Mouse (Mus musculus) c-Kit-positive CD71-positive TER-119-negative erythroid progenitor cells, embryonic 14.5 days (primary cell): ENCODE results near the gene Exoc3l4.
A peak's percentile ranks its signal among the peaks of the same experiment; 100 is the strongest.

Experiments
- DNase-seq: peaks from one replicate; pipeline ENCODE4 v3.0.0-alpha.2; 2013; ENCODE audit warnings: low read depth

Exoc3l4 gene

GRCm38 (mm10) chr12:111434745-111435327 lies 18.0 kb downstream of the Exoc3l4 start:
- peak; percentile 71 for DNase-seq

- DNase-seq, result no peak
These were observed 19.4 kb downstream of the Exoc3l4 start for GRCm38 (mm10) chr12:111436170-111436569.

GRCm38 (mm10) chr12:111436640-111437039 lies 19.8 kb downstream of the Exoc3l4 start:
- no peak for DNase-seq

GRCm38 (mm10) chr12:111437222-111437900 lies 20.5 kb downstream of the Exoc3l4 start:
- DNase-seq, result no peak

GRCm38 (mm10) chr12:111438850-111439249 lies 22.0 kb downstream of the Exoc3l4 start:
- DNase-seq, result no peak

- DNase-seq, result no peak
These were observed 24.0 kb downstream of the Exoc3l4 start for GRCm38 (mm10) chr12:111440701-111441373.

- DNase-seq, result no peak
These were observed 24.7 kb downstream of the Exoc3l4 start for GRCm38 (mm10) chr12:111441523-111441922.

- DNase-seq, result peak; percentile 72
These were observed 25.6 kb downstream of the Exoc3l4 start, which contains the start of gene Tnfaip2 for GRCm38 (mm10) chr12:111442309-111443010. Gene Tnfaip2, plus strand, starts transcription at chr12:111442469.

- DNase-seq, result peak; percentile 93
These were observed 26.4 kb downstream of the Exoc3l4 start for GRCm38 (mm10) chr12:111443011-111443870.

- DNase-seq, result no peak
These were observed 27.4 kb downstream of the Exoc3l4 start for GRCm38 (mm10) chr12:111443921-111444831.

- DNase-seq, result no peak
These were observed 28.5 kb downstream of the Exoc3l4 start for GRCm38 (mm10) chr12:111445161-111445889.

- DNase-seq, result no peak
These were observed 29.2 kb downstream of the Exoc3l4 start for GRCm38 (mm10) chr12:111445890-111446613.

- DNase-seq, result no peak
These were observed 29.9 kb downstream of the Exoc3l4 start for GRCm38 (mm10) chr12:111446745-111447144.

- DNase-seq, result no peak
These were observed 30.5 kb downstream of the Exoc3l4 start for GRCm38 (mm10) chr12:111447350-111447749.

- no peak for DNase-seq
These were observed 31.3 kb downstream of the Exoc3l4 start for GRCm38 (mm10) chr12:111447898-111448760.

GRCm38 (mm10) chr12:111448931-111449705 lies 32.3 kb downstream of the Exoc3l4 start:
- no peak for DNase-seq

- no peak for DNase-seq
These were observed 33.5 kb downstream of the Exoc3l4 start for GRCm38 (mm10) chr12:111450359-111450758.
